Mouse (Mus musculus) liver, postnatal 0 days (tissue): Measurements from ENCODE around the gene Hoxb4.

Experiments used
- CTCF ChIP-seq: sonication (generic); IDR thresholded peaks from 2 replicates; pipeline ENCODE4 v1.5.1; 2016; ENCODE audit warnings: antibody characterized with exemption, low read depth
- EP300 ChIP-seq: IDR thresholded peaks from 2 replicates; pipeline ENCODE4 v1.6.1; 2016; ENCODE audit warnings: antibody characterized with exemption, low read depth, mild to moderate bottlenecking

DNA sequence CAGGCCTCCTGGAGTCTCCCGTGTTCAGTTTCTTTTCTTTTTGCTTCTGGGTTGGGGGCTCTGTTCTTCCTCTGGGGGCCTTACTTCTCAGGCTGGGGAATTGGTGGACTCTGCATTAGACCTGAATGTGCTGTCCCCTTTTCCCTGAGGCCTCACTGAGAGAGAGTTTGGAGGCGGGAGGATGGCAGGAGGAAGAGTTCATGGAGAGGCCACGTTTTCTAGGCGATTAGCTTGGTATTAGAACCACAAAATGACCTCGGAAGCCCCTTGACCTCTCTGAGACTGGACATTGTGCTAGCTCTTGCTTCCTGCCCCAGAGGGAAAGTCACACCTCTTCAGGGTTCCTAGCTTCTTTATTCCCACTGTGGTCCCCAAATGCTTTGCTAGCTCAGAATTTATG is 6.1 kb downstream of the Hoxb4 start:
- TF ChIP-seq CTCF (no peak), EP300 (no peak)
